Mouse (Mus musculus) megakaryocyte, embryonic 14.5 days (primary cell): ENCODE measurements around the gene Mettl16.

Source experiments
- FLI1 ChIP-seq: IDR thresholded peaks from 2 replicates; pipeline ENCODE4 v1.6.1; 2012; ENCODE audit warnings: low read length, inconsistent platforms, mixed read lengths
- GATA1 ChIP-seq: IDR thresholded peaks from 3 replicates; pipeline ENCODE4 v1.6.1; 2012; ENCODE audit warnings: mixed read lengths, low read length, inconsistent platforms, borderline replicate concordance

- no peak for TF ChIP-seq GATA1
- no peak for TF ChIP-seq FLI1
These were observed 69.5 kb downstream of the Mettl16 start for GRCm38 (mm10) chr11:74839860-74840715.
